Mouse (Mus musculus) adrenal gland (tissue): ENCODE results near the gene Nup93.

ENCODE experiments used
- intact Hi-C: fragments of 180-260 bp; cut with DNase I; formaldehyde crosslinking; loops from one replicate; pipeline ENCODE4 v1.15.1; 2025

Nup93 gene

GRCm38 (mm10) chr8:94262626-94263297 lies 48.4 kb downstream of the Nup93 start:
- intact Hi-C loops, result no loop called here

DNA sequence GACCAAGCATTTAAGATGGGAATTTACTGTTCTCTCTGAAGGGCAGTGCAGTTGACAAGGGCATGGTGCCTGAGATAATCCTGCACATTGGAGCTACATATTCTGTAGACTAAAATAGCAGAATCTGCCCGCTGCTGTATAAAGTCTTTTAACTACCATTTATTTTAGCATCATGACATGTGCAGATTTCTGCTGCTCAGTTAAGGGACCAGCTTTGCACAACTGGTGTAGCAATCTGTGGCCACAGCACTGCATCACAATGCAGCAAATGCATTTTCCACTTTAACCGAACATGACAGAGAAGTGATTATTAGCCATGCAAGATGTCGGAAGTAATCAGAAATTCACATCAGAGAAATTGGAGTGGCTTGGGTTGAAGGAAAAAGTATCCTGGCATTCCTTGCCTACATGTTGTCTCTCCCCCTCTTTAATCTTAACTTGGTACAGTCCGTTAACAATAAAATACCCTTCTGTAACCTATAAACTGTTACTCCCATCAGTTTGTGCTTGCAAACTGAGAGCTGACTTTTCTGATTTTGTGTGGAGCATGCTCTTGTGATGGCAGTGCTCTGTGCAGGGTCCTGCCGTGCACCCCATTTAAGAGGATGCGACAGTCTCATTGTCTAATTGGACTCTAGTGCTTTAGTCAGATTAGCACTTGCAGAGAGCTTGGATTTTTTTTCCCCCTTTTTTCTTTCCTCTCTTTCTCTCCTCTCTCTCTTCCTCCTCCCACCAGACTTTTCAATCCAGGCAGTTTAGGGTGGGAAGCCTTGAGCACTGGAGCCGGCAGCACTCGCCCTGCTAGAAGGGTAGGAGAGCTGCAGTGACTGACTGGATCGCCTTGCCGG lies 52.2 kb downstream of the Nup93 start:
- intact Hi-C loops, result no loop called here

DNA sequence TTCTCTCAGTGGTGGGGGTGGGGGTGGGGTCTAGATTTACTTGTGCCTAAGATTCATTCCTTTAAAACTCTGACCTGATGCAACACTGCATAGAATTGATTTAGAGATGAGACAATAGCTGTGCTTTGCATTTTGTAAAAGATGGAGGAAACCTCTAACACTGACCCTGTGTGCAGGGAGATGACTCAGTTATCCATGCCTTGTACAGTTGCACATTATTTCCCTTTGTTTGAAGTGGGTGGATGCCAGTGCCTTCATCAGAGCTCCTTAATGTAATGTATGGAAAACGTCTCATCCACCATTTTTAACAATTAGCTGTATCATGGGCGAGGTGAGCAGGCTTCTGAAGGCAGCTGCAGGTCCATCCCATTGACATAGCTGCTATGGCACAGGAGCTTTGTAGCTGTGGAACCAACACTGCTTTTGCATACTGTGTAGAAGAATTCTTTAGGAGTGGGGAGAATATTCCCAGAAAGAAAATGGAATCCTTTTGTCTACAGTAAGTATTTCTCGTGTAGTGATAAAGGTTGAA lies 54.1 kb downstream of the Nup93 start:
- intact Hi-C loops, result no loop called here

- intact Hi-C loops, result no loop called here
Measured at GRCm38 (mm10) chr8:94270309-94270708, 55.9 kb downstream of the Nup93 start.

- intact Hi-C loops, result no loop called here
Measured at GRCm38 (mm10) chr8:94271102-94271501, 56.7 kb downstream of the Nup93 start.

GRCm38 (mm10) chr8:94272612-94273011 lies 58.2 kb downstream of the Nup93 start:
- intact Hi-C loops, result no loop called here

DNA sequence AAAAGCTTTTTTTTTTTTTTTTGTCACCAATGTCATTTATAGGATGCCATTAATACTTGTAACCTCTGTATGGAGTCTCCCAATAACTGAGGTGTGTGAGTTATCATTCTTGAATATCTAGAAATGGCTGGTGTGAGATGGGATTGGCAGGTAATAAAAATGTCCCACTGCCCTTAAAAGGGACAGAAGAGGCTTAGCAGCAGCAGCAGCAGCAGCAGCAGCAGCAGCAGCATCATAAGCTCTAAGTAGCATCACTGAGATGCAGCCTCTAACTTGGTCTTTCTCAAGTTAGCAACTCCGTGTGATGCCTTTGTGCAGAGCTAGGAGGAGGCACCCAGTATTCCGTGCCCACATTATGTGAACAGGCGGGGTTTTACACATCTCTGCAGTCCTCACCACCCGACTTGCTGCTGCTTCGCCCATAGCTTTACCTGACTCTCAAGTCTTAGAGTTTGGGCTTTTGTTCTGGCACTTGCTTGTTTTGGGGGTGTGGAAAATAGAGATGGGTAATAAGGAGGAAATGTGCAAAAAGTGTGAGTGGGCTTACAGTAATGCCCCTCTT lies 59.0 kb downstream of the Nup93 start:
- intact Hi-C loops, result no loop called here

- intact Hi-C loops, result no loop called here
Measured at GRCm38 (mm10) chr8:94274030-94274429, 59.7 kb downstream of the Nup93 start.

DNA sequence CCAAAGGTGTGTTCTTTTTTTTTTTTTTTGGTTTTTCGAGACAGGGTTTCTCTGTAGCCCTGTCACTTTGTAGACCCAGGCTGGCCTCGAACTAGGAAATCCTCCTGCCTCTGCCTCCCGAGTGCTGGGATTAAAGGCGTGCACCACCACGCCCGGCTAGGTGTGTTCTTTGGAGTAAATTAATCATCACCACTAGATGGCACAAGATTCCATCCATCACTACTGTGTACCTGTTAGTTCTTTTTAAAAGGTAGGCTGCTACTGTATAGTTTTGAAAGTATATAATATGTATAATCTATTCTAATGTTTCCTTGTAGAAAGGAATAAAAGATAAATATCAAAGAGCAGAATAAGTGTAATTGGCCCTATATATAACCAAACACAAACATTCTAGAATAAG lies 63.9 kb downstream of the Nup93 start:
- intact Hi-C loops, result no loop called here

DNA sequence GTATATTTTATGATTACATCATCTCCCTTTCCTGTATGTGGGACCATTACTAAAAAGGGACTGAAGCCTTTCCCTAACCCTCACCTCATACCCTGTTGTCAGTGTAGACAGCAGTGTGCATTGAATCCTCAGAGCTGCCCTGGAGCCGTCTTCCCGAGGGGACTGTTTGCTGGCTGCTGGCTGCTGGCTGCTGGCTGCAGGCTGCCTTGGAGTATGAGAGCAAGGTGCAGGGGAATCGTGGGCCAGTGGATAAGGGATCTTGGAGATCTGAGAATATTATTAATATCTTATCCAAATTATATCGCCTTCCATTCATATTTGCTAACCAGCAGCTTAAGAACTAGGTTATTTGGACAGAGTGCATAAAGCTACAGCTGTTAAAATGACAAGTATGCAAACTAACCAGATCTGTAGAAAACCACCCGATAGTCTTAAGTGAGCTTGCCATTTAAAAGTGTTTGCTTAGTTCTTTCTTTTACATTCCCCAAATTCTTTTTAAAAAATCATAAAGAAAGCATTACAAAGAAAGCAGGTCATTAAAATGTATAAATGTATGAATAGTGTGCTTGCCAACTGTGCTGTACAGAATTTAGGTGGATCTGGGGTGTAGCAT lies 65.7 kb downstream of the Nup93 start:
- intact Hi-C loops, result no loop called here

DNA sequence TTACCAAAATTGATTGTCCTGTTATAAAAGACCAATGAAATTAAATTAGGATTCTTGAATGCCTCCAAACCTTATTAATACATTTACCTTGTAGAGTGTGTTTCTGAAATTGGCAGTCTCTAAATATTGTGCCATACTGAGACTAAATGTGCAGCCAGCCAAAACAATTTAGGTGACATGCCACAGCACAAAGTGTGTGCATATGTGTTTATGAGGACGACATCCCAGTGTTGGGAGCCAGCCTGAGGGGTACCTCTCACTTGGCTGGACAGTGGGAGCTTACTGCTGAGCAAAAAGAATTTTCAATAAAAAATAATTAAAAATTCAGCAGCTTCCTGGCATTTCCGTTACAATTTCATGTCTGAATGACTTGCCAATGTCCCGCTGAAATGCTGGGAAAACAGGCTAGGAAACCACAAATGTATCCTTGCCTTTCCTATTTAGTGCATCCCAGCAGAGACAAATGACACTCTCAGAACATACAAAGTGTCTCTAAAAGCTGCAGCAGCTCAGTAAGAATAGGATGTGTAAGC lies 68.2 kb downstream of the Nup93 start:
- intact Hi-C loops, result no loop called here

DNA sequence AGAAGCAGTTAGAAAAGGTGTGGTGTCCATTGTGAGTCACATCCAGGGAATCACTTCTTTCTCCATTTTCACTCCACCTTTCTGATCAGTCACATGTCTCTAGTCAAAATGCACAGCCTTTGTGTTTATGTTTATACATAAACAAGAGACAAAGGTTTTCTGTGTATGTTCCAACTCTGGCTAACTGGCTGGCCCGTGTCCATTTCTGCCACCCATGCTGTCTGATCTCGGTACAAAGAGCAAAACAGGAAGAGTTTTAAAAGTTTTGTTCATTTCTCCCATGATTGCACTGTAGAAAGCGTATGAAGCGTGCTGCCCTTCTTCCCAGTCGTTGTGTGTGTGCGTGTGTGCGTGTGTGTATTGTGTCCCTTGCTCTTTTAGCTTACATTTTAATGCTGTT lies 69.8 kb downstream of the Nup93 start:
- intact Hi-C loops, result no loop called here

GRCm38 (mm10) chr8:94290606-94291005 lies 76.2 kb downstream of the Nup93 start:
- intact Hi-C loops, result no loop called here

GRCm38 (mm10) chr8:94292072-94292471 lies 77.7 kb downstream of the Nup93 start:
- intact Hi-C loops, result no loop called here

- intact Hi-C loops, result no loop called here
Measured at GRCm38 (mm10) chr8:94292626-94293025, 78.3 kb downstream of the Nup93 start.

GRCm38 (mm10) chr8:94295687-94296086 lies 81.3 kb downstream of the Nup93 start:
- intact Hi-C loops, result no loop called here

- intact Hi-C loops, result no loop called here
Measured at GRCm38 (mm10) chr8:94296312-94296991, 82.1 kb downstream of the Nup93 start.

DNA sequence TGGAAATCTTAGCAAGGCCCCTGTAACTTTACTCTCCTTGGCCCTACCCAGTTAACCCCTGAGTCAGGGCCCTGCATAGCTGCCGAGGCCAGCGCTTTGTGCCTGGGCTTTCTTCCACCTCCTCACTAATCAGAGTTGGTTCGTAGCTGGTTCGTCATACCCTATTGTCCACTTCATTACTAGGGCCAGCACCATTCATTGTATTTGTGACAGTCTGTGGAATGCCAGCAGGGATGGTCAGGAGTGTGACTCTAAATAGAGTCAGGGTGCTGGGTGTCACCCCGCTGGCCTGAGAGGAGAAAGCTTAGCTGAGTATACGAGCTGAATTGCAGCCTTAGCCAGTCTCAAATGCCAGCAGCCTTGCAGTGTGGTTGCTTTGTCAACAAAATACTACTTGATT lies 82.7 kb downstream of the Nup93 start:
- intact Hi-C loops, result no loop called here

GRCm38 (mm10) chr8:94300809-94301208 lies 86.4 kb downstream of the Nup93 start:
- intact Hi-C loops, result no loop called here

DNA sequence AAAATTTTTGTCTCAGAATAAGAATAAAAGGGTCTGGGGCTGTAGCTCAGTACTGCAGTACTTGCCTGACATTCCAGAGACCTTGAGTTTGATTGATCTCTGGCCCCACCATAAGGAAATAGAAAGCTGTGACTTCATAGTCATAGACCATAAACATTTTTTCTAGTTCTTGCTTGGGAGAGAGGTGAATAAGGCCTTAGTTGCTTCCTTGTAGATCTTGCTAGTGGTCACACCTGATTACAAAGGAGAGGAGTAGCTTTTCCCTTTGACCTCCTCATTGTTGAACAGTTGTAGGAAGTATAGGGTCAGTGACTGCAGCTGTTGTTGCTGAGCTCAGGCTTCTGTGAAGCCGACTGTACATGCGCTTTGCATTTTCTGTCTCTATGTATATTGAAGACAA lies 90.0 kb downstream of the Nup93 start:
- intact Hi-C loops, result no loop called here

DNA sequence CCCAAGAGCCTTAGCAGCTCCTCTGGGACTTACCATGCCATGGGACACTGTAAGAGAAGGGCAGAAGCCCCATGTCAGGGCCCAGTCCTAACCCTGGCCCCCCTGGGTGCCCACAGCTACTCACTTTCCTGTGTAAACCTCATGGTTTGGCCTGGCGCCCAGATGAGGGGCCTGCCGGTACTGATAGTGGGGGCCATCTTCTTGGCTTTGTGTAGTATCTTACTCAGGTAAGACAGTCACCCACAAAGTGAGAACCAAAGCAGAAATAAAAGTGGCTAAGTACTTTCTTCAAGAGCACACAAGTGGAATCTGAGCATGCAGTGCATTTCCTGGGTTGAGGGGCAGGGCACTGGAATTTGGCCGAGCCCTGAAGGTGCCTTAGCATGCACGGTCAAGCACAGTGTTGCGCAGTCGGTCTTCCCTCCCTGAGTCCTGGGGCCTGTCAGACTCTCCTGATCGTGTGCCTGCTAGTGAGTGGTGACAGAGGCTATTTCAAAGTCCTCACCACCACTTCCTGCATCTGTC lies 92.7 kb downstream of the Nup93 start:
- intact Hi-C loops, result no loop called here
